Mouse (Mus musculus) frontal cortex, postnatal 36 days (tissue): Measurements from ENCODE around the gene Mcts2.
A peak's percentile ranks its signal among the peaks of the same experiment; 100 is the strongest.
"Not testable (repeated sequence)": the region's sequence is repeated elsewhere in the genome, so short reads cannot be mapped to it uniquely, and the experiment has no call there.

Source experiments
- DNase-seq, 2 experiments: peaks; one replicate each; pipeline ENCODE4 v3.0.0; 2022; ENCODE audit warnings: low spot score in 2 of 2

Mcts2 gene

GRCm38 (mm10) chr2:152686806-152687267 lies at the start of gene Mcts2:
Mcts2 (plus strand) TSS chr2:152687035.
- DNase-seq, result peak; percentile 89 to 95

GRCm38 (mm10) chr2:152637381-152637780 lies 49.5 kb upstream of the Mcts2 start:
- DNase-seq, result no peak

DNA sequence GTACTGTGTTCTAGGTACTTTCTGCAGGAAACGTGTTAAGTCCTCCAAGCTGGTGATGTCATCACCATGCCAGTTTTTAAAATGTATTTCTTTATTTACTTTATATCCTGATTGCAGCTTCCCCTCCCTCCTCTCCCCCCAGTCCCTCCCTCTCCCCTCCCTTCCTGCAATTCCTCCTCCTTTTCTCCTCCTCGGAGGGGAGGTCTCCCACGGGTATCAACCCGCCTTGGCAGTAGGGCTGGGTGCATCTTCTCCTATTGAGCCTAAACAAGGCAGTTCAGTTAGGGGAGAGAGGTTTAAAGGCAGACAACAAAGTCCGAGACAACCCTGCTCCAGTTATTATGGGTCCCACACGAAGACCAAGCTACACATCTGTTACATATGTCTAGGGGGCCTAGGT lies 48.0 kb upstream of the Mcts2 start:
- DNase-seq, result no peak

DNA sequence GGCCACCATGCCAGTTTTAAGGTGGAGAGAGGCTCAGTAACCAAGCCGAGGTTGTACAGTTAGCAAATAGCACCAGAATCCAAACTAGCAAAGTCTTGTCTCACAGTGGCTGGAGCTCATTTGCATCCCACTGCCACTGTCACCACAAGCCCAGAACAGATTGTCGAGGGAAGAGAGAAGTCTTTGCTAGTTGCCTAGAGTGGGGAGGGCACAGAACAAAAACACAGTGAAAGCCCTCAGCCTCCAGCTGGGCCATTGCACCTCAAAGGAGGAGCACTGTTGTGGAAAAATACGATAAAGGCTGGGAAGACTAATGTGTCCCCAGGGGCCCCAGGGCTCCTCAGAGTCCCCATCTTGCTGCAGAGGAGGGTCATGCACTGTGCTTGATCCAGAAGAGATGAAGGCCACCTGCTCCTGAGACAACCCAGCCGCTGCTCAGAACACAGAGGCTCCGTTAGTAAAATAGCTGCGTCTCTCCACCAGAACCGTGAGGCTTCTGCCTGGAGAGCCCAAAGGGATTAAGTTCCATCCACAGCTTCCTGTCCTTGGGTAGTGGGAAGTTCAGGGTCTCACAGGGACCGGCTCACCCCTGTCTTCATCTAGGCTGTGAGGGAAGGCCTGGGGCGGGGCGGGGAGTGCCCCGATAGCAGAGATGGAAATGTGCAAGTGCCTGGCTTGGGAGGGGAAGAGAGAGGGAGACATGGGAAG lies 47.3 kb upstream of the Mcts2 start:
- DNase-seq, result no peak

DNA sequence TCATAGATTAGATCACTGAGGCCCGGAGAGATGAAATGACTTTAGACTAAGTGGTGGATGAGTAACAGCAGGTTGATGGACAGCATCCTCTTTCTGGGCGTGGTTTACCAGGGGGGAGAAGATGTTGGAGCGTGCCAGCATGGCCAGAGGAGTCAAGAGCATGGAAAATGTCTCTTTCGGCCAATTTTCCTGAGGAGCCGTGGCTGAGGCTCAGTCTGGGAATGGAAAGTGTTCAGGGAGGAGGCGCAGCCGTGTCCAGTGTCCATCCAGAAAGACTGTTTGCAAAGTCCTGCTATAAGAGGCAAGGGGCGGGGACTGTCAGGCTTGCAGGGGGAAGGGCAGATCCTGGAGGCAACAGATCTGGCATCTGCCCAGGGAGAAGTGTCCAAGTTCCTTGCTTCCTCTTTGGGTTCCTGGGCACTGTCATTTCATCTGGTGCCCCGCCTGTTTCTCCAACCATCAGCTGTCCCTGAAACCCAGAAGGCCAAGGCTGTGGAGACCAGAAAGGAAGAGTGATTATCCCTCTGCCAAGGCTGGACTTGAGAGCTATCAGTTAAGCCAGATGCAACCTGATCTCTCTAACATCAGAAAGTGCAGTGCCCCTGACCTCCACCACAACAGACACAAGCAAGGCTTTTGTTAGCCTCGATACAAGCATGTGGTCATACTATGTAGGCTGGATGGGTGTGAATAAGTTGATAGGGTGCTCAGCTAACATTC lies 33.8 kb upstream of the Mcts2 start:
- DNase-seq, result no peak

DNA sequence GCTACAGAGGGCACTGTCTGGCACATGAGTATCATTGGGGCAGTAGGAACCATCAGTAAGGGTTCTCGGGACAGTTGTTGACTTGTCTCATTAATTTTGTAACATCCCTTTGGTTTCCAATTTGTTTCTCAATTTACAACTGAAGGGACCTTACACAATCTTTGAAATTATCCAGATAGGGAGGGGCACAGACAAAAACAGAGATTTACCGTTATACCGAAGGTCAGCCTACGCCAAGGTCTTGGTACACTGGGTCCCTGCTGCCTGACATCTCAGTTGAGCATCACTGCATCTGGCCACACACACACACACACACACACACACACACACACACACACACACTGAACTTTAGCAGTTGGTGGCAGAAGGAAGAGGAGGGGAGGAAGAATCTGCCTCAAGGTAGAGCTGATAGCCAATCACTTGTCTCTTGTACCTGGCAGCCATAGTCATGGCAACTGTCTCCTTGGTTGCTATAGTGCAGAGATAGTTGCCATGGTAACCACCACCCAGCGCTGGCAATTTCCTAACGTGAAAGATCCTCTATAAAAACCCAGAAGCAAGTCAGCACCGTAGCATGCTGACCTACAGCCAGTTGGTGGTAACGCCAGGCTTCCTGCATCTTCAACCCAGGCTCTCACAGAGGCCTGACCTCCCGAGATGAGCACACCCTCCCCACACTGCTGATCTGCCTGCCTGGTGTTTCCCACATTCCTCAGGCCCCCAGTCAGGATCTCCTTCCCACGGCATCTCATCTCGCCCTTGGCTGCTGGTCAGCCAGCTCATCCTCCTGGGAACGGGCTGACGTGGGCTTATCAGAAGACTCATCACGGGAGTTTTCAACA lies 32.7 kb upstream of the Mcts2 start:
- DNase-seq, result peak; percentile 71 to 84

DNA sequence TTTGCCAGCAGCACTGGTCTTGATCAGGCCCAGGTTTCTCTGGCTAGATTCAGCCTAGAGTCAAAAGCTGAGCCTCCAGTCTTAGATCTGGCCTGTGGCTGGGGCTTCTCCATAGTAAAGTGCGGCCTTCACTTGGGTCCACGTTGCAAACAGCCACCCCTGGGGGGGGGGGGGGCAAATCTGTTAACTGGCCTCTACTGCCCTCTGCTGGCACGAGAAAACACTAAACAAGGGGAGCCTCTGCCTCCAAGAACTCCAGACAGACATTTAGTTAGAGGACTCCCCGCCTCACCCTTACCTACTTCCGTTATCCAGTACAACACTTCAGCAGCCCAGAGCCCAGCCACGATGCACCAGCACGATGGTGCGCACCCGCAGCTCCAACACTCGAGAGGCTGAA lies 29.4 kb upstream of the Mcts2 start:
- no peak for DNase-seq

- DNase-seq, result no peak
Measured at GRCm38 (mm10) chr2:152661163-152661562, 25.7 kb upstream of the Mcts2 start.

DNA sequence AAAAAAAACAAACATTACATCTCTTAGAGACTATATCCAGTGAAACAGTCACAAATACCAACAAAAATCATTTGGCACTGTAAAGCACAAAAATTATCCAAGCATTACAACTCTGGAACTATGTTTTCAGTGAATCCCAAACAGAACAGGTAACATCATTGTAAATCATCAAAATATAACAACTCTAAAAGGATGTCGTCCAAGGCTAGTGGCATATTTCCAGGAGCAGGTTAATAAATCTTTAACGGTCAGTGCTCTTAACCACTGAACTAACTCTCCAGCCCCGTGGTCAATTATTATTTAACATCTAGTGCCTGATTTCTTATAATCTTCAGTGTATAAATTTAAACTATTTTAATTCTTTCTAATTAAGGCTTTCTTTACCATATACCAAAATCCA lies 20.6 kb upstream of the Mcts2 start:
- DNase-seq, result not testable (repeated sequence)

DNA sequence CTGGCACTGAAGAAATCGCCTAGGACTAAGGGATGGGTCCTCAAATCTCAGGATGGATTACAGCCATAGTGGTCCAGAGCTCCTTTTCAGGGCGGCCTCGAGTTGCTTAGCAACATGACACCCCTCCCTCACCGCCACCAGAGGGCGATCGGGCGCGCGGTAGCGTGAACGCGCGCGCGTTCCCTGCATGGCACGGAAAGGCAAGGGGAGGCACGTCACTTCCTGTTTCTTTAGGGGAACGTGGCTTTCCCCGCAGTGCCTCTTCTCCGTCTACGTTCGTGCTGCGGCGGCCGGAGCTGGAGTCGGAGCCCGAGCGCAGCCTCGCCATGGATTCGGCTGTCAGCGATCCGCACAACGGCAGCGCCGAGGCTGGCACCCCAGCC lies 17.6 kb upstream of the Mcts2 start, which contains the start of gene H13:
Gene H13 (plus strand): TSS at position 206 of the 383 bp plus-strand sequence.
- DNase-seq, result peak; percentile 89 to 93

DNA sequence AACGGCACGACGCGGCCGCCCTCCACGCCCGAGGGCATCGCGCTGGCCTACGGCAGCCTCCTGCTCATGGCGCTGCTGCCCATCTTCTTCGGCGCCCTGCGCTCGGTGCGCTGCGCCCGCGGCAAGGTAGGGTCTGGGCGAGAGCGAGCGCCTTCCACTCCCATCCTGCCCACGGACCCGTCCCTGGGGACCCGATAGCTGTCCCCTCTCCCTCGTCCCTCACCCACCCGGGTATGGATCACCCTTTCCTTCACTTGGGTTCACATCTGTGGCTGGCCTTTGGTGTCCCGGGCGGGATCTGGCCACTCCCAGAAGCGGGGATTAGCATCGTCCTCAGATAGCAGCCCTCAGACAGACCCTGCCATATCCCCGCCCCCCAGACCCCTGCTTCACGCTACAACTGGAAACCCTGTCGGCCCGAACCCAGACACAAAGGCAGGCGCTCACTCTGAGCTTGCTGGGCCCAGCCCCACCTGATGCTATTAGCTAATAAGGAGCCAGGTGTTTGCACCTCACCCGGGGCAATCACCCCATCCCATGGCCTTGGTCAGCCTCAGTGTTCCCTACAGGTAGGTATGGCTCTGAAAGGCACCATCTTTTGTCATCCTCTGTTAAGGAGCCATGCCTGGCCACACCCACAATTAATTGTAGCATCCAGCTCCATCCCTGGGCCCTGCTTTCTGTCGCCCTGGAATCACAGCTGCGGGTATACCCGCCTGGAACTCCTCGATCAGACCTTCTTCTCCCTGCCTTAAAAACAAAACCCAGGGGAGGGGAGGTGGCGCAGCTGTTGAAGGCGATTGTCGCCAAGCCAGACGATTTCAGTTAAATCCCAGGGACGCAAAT lies 17.0 kb upstream of the Mcts2 start:
- DNase-seq, result no peak

GRCm38 (mm10) chr2:152670983-152671641 lies 15.7 kb upstream of the Mcts2 start:
- DNase-seq, result no peak

DNA sequence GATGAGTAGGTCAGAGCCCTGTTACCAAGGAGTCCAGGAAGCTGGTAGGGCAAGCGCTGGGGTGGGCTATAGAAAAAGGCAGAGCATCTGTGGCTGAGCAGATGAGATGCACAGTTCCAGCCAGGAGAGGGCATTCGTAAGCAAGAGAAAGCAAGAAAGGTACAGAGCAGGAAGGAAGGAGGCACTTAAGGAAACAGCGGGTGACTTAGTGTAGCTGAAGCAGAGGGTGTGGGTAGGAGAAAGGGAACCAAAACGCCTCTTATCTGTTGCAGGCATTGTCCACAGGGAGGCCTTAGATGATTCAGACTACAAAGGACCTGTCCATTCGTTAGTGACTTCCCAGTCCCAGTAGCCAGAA lies 15.2 kb upstream of the Mcts2 start:
- DNase-seq, result peak; percentile 58 to 65

DNA sequence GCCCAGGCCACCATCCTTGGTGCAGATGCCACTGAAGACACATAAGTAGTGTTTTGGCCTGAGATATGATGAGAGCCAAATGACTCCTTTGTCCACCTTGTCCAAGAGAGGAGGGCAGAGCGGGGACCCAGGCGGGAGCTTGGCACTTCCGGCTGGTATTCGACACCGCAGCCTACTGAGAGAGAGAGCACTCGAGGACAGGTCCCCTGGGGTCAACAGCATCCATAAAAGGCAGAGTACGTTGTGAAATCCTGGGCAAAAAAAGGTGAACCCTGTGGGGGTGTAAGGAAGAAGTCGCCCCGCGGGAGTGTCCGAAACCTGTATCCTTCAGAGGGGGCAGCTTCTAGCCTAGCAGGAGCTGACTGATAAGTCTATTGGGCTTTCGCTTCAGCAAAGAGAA lies 14.7 kb upstream of the Mcts2 start:
- DNase-seq, result no peak

DNA sequence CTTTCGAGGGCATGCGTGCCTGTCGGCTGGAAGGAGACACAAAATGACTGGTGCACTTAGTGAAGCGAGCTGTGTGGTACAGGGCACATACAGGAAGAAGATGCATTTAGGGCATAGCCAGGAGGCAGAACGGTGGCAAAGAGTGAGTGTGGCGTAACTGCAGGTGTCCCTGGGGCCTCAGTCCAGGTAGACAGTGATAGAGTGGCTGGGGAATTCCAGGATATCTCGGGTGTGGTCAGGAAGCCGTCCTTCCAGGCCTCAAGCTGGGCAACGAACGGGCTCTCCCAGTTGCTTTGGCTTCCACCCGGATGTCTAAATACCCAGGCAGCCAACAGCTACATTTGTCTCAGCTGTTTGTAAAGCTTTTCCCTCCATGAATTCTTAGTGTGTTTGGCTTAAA lies 12.7 kb upstream of the Mcts2 start:
- no peak for DNase-seq

DNA sequence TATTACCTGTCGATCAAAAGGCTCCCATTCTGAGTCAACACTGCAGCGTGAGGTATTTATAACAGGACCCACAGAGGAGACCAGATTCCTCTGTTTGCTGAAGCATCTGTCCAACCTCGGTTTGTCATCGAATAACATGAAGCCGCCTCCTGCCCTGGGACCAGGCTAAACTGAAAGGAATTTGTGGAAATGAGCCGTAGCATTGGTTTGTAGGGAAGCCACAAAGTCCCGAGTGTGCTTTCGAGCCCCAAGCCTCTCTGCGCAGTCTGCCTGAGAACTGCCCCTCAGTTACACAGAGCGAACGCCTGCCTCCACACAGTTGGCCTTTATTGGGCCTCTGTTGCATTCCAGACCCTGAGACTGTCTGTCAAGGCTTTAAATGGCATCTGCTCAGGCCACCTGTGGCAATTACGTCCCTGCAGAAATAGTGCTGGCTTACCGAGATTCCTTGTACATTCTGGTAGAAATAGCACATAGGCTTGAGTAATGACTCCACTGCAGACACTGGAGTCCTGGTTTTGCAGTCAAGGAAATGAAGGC lies 11.5 kb upstream of the Mcts2 start:
- no peak for DNase-seq

- no peak for DNase-seq
Measured at GRCm38 (mm10) chr2:152678302-152678701, 8.5 kb upstream of the Mcts2 start.

- no peak for DNase-seq
Measured at GRCm38 (mm10) chr2:152678925-152679324, 7.9 kb upstream of the Mcts2 start.

DNA sequence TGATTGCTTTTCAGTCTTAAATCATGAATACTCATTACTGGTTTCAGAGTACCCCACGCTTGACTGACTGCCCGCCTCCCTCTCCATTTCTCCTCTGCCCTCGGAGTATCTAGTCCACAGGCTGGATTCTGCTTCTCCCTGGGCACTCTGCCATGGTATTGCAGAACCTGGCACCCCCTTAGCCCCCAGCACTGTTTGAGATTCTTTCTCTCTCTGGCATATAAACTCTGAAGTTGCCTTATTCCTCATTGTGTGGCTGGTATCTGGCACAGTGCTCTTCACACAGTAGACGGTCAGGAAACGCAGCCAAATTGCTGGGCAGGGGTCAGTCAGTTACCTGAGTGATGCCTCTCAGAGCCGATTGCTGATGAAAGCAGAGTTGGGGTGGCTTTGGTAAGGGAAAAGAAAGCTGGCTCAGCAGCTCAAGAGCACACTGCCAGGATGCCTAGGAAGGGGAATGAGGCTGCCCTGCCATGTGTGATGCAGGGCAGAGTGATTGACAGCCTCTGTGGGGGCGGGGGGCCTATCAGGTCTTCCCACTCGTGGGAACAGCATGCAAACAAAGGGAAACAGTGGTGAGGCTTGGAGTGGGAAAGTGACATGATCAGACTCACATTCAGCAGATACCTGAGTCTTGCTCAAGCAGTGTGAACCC lies 7.0 kb upstream of the Mcts2 start:
- no peak for DNase-seq

GRCm38 (mm10) chr2:152683086-152683485 lies 3.7 kb upstream of the Mcts2 start:
- DNase-seq, result no peak
